Mouse (Mus musculus) kidney, postnatal 14 days (tissue): ENCODE measurements at regions not wholly inside any gene's neighbourhood (a gene's known extent, or its start where the extent isn't known, plus 50 kb on each side); places are given as distances from the start of the nearest gene placed in this dataset.

Source experiments
- DNase-seq: peaks from one replicate; pipeline ENCODE4 v3.0.0; 2022; ENCODE audit warnings: mixed read lengths

DNA sequence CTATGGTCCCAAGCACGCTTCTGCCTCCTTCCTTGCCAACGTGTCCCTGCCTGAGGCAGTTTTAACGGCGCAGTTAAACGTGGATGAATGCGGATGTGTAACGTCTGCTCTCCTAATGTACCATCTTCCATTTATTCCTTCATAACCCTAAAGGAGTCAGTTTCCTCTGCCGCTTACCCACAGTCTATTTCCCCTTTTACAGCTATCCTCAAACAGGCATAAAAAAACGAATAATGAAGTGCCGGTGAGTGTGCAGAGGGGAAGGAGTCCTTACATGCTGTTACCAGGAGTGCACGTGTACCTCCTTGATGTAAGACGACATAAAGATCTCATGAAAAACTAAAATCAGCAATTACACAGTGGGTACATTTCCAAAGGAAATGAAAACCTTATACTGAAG is 54.3 kb upstream of the Krtap11-1 start:
- no peak for DNase-seq
